Mouse (Mus musculus) monocyte, adult 5-6 weeks (primary cell): Measurements from ENCODE around the gene Cyth3. TPM values are rescaled to one million over a fixed set of nuclear protein-coding genes. Genes with fewer than 3 reads are reported as not detected.

Experiments used
- ATAC-seq: fragments of 153-309, 156-312 bp; replicated peaks from 2 replicates; pipeline ENCODE4 v1.8.0; 2017; ENCODE audit warnings: mild to moderate bottlenecking; ENCODE audit not compliant: low TSS enrichment, insufficient number of reproducible peaks, severe bottlenecking, poor library complexity, low FRiP score
- total RNA-seq: library from RNA; stranded (forward); fragments of 200-1000, 200-491, 200-594 nt; gene quantifications from 3 replicates; pipeline ENCODE4 v1.2.3, GENCODE M21; 2017

Cyth3 gene
- total RNA-seq, 1 experiment from 2014 or later: 129 TPM

GRCm38 (mm10) chr5:143732180-143732891 is 110.1 kb downstream of the Cyth3 start, which contains the start of gene Usp42:
Usp42 (minus strand) TSS chr5:143732280.
- ATAC-seq: peak; percentile 98

- ATAC-seq: no peak
Measured at GRCm38 (mm10) chr5:143749630-143750208, 127.5 kb downstream of the Cyth3 start.

- no peak for ATAC-seq
Measured at GRCm38 (mm10) chr5:143755529-143756141, 133.4 kb downstream of the Cyth3 start.

- peak; percentile 94 for ATAC-seq
Measured at GRCm38 (mm10) chr5:143757755-143758443, 135.7 kb downstream of the Cyth3 start.

GRCm38 (mm10) chr5:143759554-143759953 is 137.3 kb downstream of the Cyth3 start:
- ATAC-seq: no peak

Other genes starting within 250 kb of the Cyth3 start
- gene Kdelr2, start 218.6 kb upstream of the Cyth3 start, total RNA-seq: 47.3 to 66.2 TPM (median 47.5 TPM) in 3 replicates
- gene Daglb, start 157.9 kb upstream of the Cyth3 start, total RNA-seq: 25.0 to 39.5 TPM (median 28.8 TPM) in 3 replicates
- 193 to 248 TPM (median 198 TPM) in 3 replicates for gene Rac1, start 94.4 kb upstream of the Cyth3 start, total RNA-seq
- 10.6 to 19.8 TPM (median 19.1 TPM) in 3 replicates for gene Usp42, start 109.8 kb downstream of the Cyth3 start, total RNA-seq
- 47.6 to 48.1 TPM (median 48.0 TPM) in 3 replicates for gene Eif2ak1, start 195.3 kb downstream of the Cyth3 start, total RNA-seq